Mouse (Mus musculus) MEL (cell line): ENCODE results near the gene Hist1h3e. TPM values are rescaled to one million over a fixed set of nuclear protein-coding genes. Genes with fewer than 3 reads are reported as not detected.
"Not testable (repeated sequence)": the region's sequence is repeated elsewhere in the genome, so short reads cannot be mapped to it uniquely, and the experiment has no call there.

Source experiments
- DNase-seq: peaks from one replicate; pipeline ENCODE4 v3.0.0; 2011; ENCODE audit warnings: low read depth, low spot score
- H3K27ac ChIP-seq: 2 replicates; pipeline ENCODE4 v1.5.1; 2012; ENCODE audit warnings: low read depth, mild to moderate bottlenecking, control low read depth, low read length, moderate library complexity; ENCODE audit not compliant: control insufficient read depth
- H3K27me3 ChIP-seq, 2 experiments: fragments of 150-350 bp in 1 of 2; sonication (generic) in 1 of 2; 2 replicates each; pipeline ENCODE4 v1.6.1; 2012; ENCODE audit warnings: low read length in 2 of 2, mild to moderate bottlenecking in 2 of 2, improper control_type of control experiment in 1 of 2, moderate library complexity in 1 of 2; ENCODE audit not compliant: insufficient read depth in 2 of 2, control insufficient read depth in 1 of 2
- H3K36me3 ChIP-seq, 2 experiments: 2 replicates each; pipeline ENCODE4 v1.6.1; 2012 to 2014; ENCODE audit warnings: low read length in 2 of 2, improper control_type of control experiment in 1 of 2, inconsistent platforms in 1 of 2, mild to moderate bottlenecking in 1 of 2; ENCODE audit not compliant: insufficient read depth in 2 of 2, control insufficient read depth in 1 of 2
- H3K4me1 ChIP-seq, 2 experiments: fragments of 150-350 bp in 1 of 2; sonication (generic) in 1 of 2; 2 replicates each; pipeline ENCODE4 v1.6.1; 2012; ENCODE audit warnings: low read length in 2 of 2, improper control_type of control experiment in 1 of 2, mild to moderate bottlenecking in 1 of 2; ENCODE audit not compliant: insufficient read depth in 2 of 2, control insufficient read depth in 1 of 2
- H3K4me3 ChIP-seq, 2 experiments: fragments of 150-350 bp in 1 of 2; sonication (generic) in 1 of 2; 2 replicates each; pipeline ENCODE4 v1.5.1; 2012; ENCODE audit warnings: low read depth in 2 of 2, low read length in 2 of 2, mild to moderate bottlenecking in 2 of 2, moderate library complexity in 2 of 2, control low read depth in 1 of 2, improper control_type of control experiment in 1 of 2; ENCODE audit not compliant: control insufficient read depth in 1 of 2, insufficient read depth in 1 of 2
- H3K79me2 ChIP-seq: 2 replicates; pipeline ENCODE4 v1.6.1; 2012; ENCODE audit warnings: mild to moderate bottlenecking, low read length, moderate library complexity; ENCODE audit not compliant: control insufficient read depth, poor library complexity, insufficient read depth
- H3K9ac ChIP-seq: 2 replicates; pipeline ENCODE4 v1.6.1; 2012; ENCODE audit warnings: low read depth, mild to moderate bottlenecking, control low read depth, low read length, moderate library complexity; ENCODE audit not compliant: control insufficient read depth, poor library complexity, severe bottlenecking
- H3K9me3 ChIP-seq: fragments of 150-350 bp; sonication (generic); replicated peaks from 2 replicates; pipeline ENCODE4 v1.6.1; 2012; ENCODE audit warnings: mild to moderate bottlenecking, low read length, improper control_type of control experiment, moderate library complexity; ENCODE audit not compliant: insufficient read depth
- CHD2 ChIP-seq: IDR thresholded peaks from 2 replicates; pipeline ENCODE4 v1.6.1; 2011; ENCODE audit warnings: low read length, improper control_type of control experiment
- CTCF ChIP-seq, 3 experiments: IDR thresholded peaks in 2 of 3; conservative IDR thresholded peaks in 1 of 3; 2 replicates each; pipeline ENCODE4 v1.5.1; 2011 to 2012; ENCODE audit warnings: low read length in 3 of 3, low read depth in 2 of 3, mild to moderate bottlenecking in 2 of 3, improper control_type of control experiment in 1 of 3, inconsistent platforms in 1 of 3, mixed read lengths in 1 of 3, moderate library complexity in 1 of 3; ENCODE audit not compliant: control insufficient read depth in 1 of 3, insufficient read depth in 1 of 3, poor library complexity in 1 of 3, severe bottlenecking in 1 of 3
- ELF1 ChIP-seq: IDR thresholded peaks from 2 replicates; pipeline ENCODE4 v1.6.1; 2014; ENCODE audit warnings: low read depth, mild to moderate bottlenecking, inconsistent platforms, low read length, improper control_type of control experiment, moderate library complexity
- EP300 ChIP-seq, 2 experiments: IDR thresholded peaks; 2 replicates each; pipeline ENCODE4 v1.6.1; 2011; ENCODE audit warnings: improper control_type of control experiment in 2 of 2, low read length in 2 of 2, low read depth in 1 of 2, mild to moderate bottlenecking in 1 of 2
- ETS1 ChIP-seq: IDR thresholded peaks from 2 replicates; pipeline ENCODE4 v1.6.1; 2012; ENCODE audit warnings: low read depth, mild to moderate bottlenecking, inconsistent platforms, low read length, improper control_type of control experiment, moderate library complexity
- GABPA ChIP-seq: IDR thresholded peaks from 2 replicates; pipeline ENCODE4 v1.6.1; 2012; ENCODE audit warnings: low read depth, mild to moderate bottlenecking, inconsistent platforms, low read length, improper control_type of control experiment, moderate library complexity
- JUND ChIP-seq: IDR thresholded peaks from 2 replicates; pipeline ENCODE4 v1.6.1; 2011; ENCODE audit warnings: low read depth, mild to moderate bottlenecking, improper control_type of control experiment, low read length
- KAT2A ChIP-seq: conservative IDR thresholded peaks from 2 replicates; pipeline ENCODE4 v1.6.1; 2012; ENCODE audit warnings: low read depth, low read length, improper control_type of control experiment, inconsistent platforms
- POLR2AphosphoS2 ChIP-seq: IDR thresholded peaks from 2 replicates; pipeline ENCODE4 v1.6.1; 2011; ENCODE audit warnings: low read length, improper control_type of control experiment
- POLR2AphosphoS5 ChIP-seq: IDR thresholded peaks from 2 replicates; pipeline ENCODE4 v1.6.1; 2012; ENCODE audit warnings: low read depth, borderline replicate concordance, mild to moderate bottlenecking, inconsistent platforms, low read length, moderate library complexity, mixed read lengths
- RCOR1 ChIP-seq: IDR thresholded peaks from 2 replicates; pipeline ENCODE4 v1.6.1; 2012; ENCODE audit warnings: low read depth, mild to moderate bottlenecking, inconsistent platforms, low read length, improper control_type of control experiment
- TBP ChIP-seq: IDR thresholded peaks from 2 replicates; pipeline ENCODE4 v1.8.0; 2011; ENCODE audit warnings: low read depth, low read length, improper control_type of control experiment
- TCF12 ChIP-seq: IDR thresholded peaks from 2 replicates; pipeline ENCODE4 v1.6.1; 2014; ENCODE audit warnings: low read depth, mild to moderate bottlenecking, inconsistent platforms, low read length, improper control_type of control experiment, moderate library complexity
- UBTF ChIP-seq: IDR thresholded peaks from 2 replicates; pipeline ENCODE4 v1.6.1; 2012; ENCODE audit warnings: low read depth, mild to moderate bottlenecking, inconsistent platforms, low read length, improper control_type of control experiment, moderate library complexity, borderline replicate concordance; ENCODE audit not compliant: insufficient read depth
- USF2 ChIP-seq, 2 experiments: IDR thresholded peaks; 2 replicates each; pipeline ENCODE4 v1.6.1; 2011 to 2012; ENCODE audit warnings: improper control_type of control experiment in 2 of 2, low read length in 2 of 2, borderline replicate concordance in 1 of 2, inconsistent platforms in 1 of 2, low read depth in 1 of 2, mild to moderate bottlenecking in 1 of 2; ENCODE audit not compliant: insufficient read depth in 1 of 2
- ZKSCAN1 ChIP-seq: IDR thresholded peaks from 2 replicates; pipeline ENCODE4 v1.6.1; 2012; ENCODE audit warnings: low read depth, mild to moderate bottlenecking, inconsistent platforms, low read length, improper control_type of control experiment, moderate library complexity
- ZNF384 ChIP-seq: IDR thresholded peaks from 2 replicates; pipeline ENCODE4 v1.6.1; 2012; ENCODE audit warnings: low read depth, mild to moderate bottlenecking, inconsistent platforms, low read length, improper control_type of control experiment
- polyA plus RNA-seq, 2 experiments: library from polyadenylated mRNA; stranded (reverse) in 1 of 2; unstranded in 1 of 2; fragments of >175 nt in 1 of 2; fragments of >200 nt in 1 of 2; gene quantifications; 2 replicates each; pipeline versions ENCODE4 v1.2.1 to v1.2.4; 2012; ENCODE audit warnings: low replicate concordance in 2 of 2, low read depth in 1 of 2; ENCODE audit not compliant: insufficient read length in 2 of 2, insufficient read depth in 1 of 2, missing spikeins in 1 of 2
- total RNA-seq: library from RNA; depleted of rRNA; stranded (reverse); fragments of 300-350 nt; gene quantifications from 2 replicates; pipeline ENCODE4 v1.2.3, GENCODE M21; 2012

Gene Hist1h3e
- total and polyA plus RNA-seq, 3 experiments, result 4.5 to 1,049 TPM; not detected in 1

DNA sequence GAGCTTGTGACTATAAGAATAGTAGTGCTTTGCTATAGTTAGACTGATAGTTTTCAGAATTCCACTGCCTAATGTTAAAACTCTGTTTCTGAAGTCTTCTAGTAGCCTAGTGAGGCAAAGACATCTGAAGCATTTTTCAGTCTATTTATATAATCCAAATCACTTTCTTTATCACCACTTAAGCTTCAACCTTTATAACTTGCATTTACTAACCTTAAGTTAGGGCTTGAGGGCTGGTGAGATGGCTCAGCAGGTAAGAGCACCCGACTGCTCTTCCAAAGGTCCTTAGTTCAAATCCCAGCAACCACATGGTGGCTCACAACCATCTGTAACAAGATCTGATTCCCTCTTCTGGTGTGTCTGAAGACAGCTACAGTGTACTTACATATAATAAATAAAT, 22.3 kb downstream of the Hist1h3e start:
- not testable (repeated sequence) for H3K4me1 ChIP-seq, H3K9me3 ChIP-seq, H3K4me3 ChIP-seq, DNase-seq, H3K27me3 ChIP-seq, H3K9ac ChIP-seq, H3K27ac ChIP-seq, H3K79me2 ChIP-seq
- peak; percentile 70 for TF ChIP-seq TBP
- H3K36me3 ChIP-seq, result peaks cover 0 to 19% of the 10 kb centered on the region in 2 experiments; a peak in 2 of 4 replicates

GRCm38 (mm10) chr13:23538249-23538648, 23.9 kb downstream of the Hist1h3e start:
- TF ChIP-seq CTCF (IDR thresholded peaks at IDR 0.05 in 2 of 3, conservative IDR thresholded peaks at IDR 0.05 in 1 of 3; ENCODE audit: control insufficient read depth in 1 of 3, insufficient read depth in 1 of 3, low read depth in 2 of 3, low read length in 3 of 3, poor library complexity in 1 of 3, severe bottlenecking in 1 of 3) (no peak), POLR2AphosphoS2 (no peak), CHD2 (no peak), USF2 (IDR thresholded peaks at IDR 0.05; ENCODE audit: borderline replicate concordance in 1 of 2, insufficient read depth in 1 of 2, low read depth in 1 of 2, low read length in 2 of 2) (no peak), TCF12 (no peak), RCOR1 (no peak), UBTF (no peak), JUND (no peak), GABPA (no peak), KAT2A (no peak), ELF1 (no peak), ZKSCAN1 (no peak), ZNF384 (no peak), POLR2AphosphoS5 (no peak), EP300 (IDR thresholded peaks at IDR 0.05; ENCODE audit: low read depth in 1 of 2, low read length in 2 of 2) (no peak), ETS1 (no peak)
- peak; percentile 58 for DNase-seq
- peaks cover 4% of the 10 kb centered on the region; the same call in 1 of the 2 replicates for H3K79me2 ChIP-seq
- H3K27ac ChIP-seq, result no peak overlapping the region
- no peaks in the 10 kb centered on the region for H3K9me3 ChIP-seq
- H3K9ac ChIP-seq, result no peak overlapping the region
- peaks cover 2 to 4% of the 10 kb centered on the region in 2 experiments; a peak in 3 of 4 replicates for H3K4me1 ChIP-seq
- H3K36me3 ChIP-seq, result peaks cover 0 to 20% of the 10 kb centered on the region in 2 experiments; a peak in 2 of 4 replicates
- H3K4me3 ChIP-seq, result no peak overlapping the region
- no peaks in the 10 kb centered on the region for H3K27me3 ChIP-seq
